11 mouse cellular contexts compared by ENCODE assay signal in genomic region chr3:118047016-118047415, GRCm38 (mm10).
"Had no signal": no experiment of that assay in that cellular context is flagged by ENCODE, and none has a peak within 500 bp of the region (broad histone marks: within the 10 kb centered on the region; RNA-seq: fewer than 3 reads in every experiment).

No protein-coding gene starts in this region.

- DNase-seq: kidney, adult 8-10 months; kidney, postnatal 25 days; lung, adult 2 months; lung, postnatal 36 days; thymus, postnatal 4 days had no signal

- H3K9ac ChIP-seq: liver, embryonic 15.5 days; midbrain, embryonic 13.5 days had no signal

- H3K4me3 ChIP-seq: limb, embryonic 10.5 days; liver, embryonic 15.5 days; midbrain, embryonic 13.5 days had no signal

- H3K9me3 ChIP-seq: limb, embryonic 10.5 days; liver, embryonic 15.5 days; midbrain, embryonic 13.5 days had no signal

- H3K27me3 ChIP-seq: liver, embryonic 15.5 days; midbrain, embryonic 13.5 days had no signal

- H3K4me2 ChIP-seq: liver, embryonic 11.5 days; liver, embryonic 15.5 days; midbrain, embryonic 13.5 days had no signal

- H3K36me3 ChIP-seq: limb, embryonic 10.5 days; liver, embryonic 15.5 days; midbrain, embryonic 13.5 days had no signal

- H3K4me1 ChIP-seq: limb, embryonic 10.5 days; liver, embryonic 15.5 days; midbrain, embryonic 13.5 days had no signal

- H3K27ac ChIP-seq: limb, embryonic 10.5 days; liver, embryonic 15.5 days; midbrain, embryonic 13.5 days had no signal

- ATAC-seq: intestine, postnatal 0 days; lung, postnatal 0 days; midbrain, embryonic 13.5 days had no signal
